Mouse (Mus musculus): ENCODE measurements around the gene Slco2a1.

DNA sequence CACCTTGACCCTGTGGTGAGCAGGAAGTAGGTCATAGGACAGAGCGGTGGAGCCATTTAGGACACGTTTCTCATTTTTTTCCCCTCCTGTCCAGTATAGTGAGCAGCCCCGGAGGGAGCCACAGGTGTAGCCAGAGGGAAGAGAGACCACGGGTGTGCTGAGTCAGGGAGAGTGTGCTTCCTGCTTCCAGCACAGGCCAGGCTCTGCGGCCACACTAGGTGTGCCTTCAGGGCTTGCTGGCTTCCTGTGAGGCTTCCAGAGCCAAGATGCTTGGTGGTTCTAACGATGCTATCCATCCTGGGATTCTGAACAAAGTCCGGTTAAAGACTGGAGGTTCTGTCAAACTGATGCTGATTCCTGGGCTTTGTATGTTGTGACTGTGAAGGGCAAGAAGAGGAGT, 133.0 kb downstream of the Slco2a1 start:
- TF ChIP-seq CTCF (IDR thresholded peaks at IDR 0.05; ENCODE audit: extremely low read depth, insufficient read length, insufficient replicate concordance, low read depth, low read length) (no peak), POLR2A (IDR thresholded peaks at IDR 0.05; ENCODE audit: low read depth, low read length) (no peak)
